Mouse (Mus musculus): ENCODE results near the gene Zwint.

DNA sequence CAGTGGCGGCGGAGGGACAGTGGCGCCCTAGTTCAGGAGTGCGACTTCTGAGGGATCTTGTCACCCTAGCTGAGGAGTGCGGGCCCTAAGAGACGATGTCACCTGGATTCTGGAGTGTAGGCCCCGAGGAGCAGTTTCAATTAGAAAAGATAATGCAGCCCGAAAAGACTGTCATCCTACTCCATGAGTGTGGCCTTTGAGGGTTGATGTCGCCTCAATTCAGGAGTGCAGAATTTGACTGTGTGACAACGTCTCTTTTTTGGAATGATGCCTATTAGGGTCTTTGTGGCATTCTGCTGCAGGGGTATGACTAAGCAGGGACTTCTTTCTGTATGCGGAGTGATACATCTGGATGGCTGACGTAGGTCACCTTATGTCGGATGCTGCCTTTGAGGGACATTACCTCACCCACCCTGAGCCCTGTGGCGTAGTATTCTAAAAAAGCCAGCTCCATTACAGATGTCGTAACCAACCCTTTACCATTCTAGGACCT is 418 bp downstream of the Zwint start:
- TF ChIP-seq CTCF (IDR thresholded peaks at IDR 0.05; ENCODE audit: low read depth), result no peak
- TF ChIP-seq EP300 (optimal IDR thresholded peaks at IDR 0.05), result no peak
